Mouse (Mus musculus) intestine, embryonic 16.5 days (tissue): ENCODE data around the gene Jund. TPM values are rescaled to one million over a fixed set of nuclear protein-coding genes. Genes with fewer than 3 reads are reported as not detected.

Experiments
- polyA plus RNA-seq: library from polyadenylated mRNA; unstranded; fragments of >200 nt; fragmentation: Nextera tagmentation; extraction: Ambion mirVana; gene quantifications from 2 replicates; pipeline ENCODE4 v1.2.1, GENCODE M21; 2015

Jund gene
- polyA plus RNA-seq, 1 experiment from 2014 or later, result 37.3 TPM

Other genes starting within 250 kb of the Jund start
- 21.2 and 21.5 TPM in 2 replicates for gene Klhl26, start 222.0 kb upstream of the Jund start, polyA plus RNA-seq
- 2.9 and 3.3 TPM in 2 replicates for gene Tmem59l, start 211.6 kb upstream of the Jund start, polyA plus RNA-seq
- gene Crlf1, start 205.8 kb upstream of the Jund start, polyA plus RNA-seq, result 1.6 and 1.7 TPM in 2 replicates
- 130 and 137 TPM in 2 replicates for gene Rex1bd, start 192.2 kb upstream of the Jund start, polyA plus RNA-seq
- gene Uba52, start 188.1 kb upstream of the Jund start, polyA plus RNA-seq, result 991 TPM in 2 replicates
- gene Fkbp8, start 171.2 kb upstream of the Jund start, polyA plus RNA-seq, result 320 and 328 TPM in 2 replicates
- 65.3 and 67.3 TPM in 2 replicates for gene Kxd1, start 171.0 kb upstream of the Jund start, polyA plus RNA-seq
- gene Ell, start 159.5 kb upstream of the Jund start, polyA plus RNA-seq, result 16.6 and 17.7 TPM in 2 replicates
- gene Isyna1, start 104.6 kb upstream of the Jund start, polyA plus RNA-seq, result 105 and 121 TPM in 2 replicates
- 63.2 and 73.9 TPM in 2 replicates for gene Ssbp4, start 90.1 kb upstream of the Jund start, polyA plus RNA-seq
- 2.9 and 3.0 TPM in 2 replicates for gene Lrrc25, start 82.8 kb upstream of the Jund start, polyA plus RNA-seq
- gene Gdf15, start 66.5 kb upstream of the Jund start, polyA plus RNA-seq, result 3.6 and 3.7 TPM in 2 replicates
- gene Pgpep1, start 38.6 kb upstream of the Jund start, polyA plus RNA-seq, result 88.3 and 101 TPM in 2 replicates
- gene Lsm4, start 25.7 kb upstream of the Jund start, polyA plus RNA-seq, result 228 and 246 TPM in 2 replicates
- not detected in 2 replicates for gene Iqcn, start 4.5 kb downstream of the Jund start, polyA plus RNA-seq
- gene Gm3336, start 19.6 kb downstream of the Jund start, polyA plus RNA-seq, result 3.3 and 4.1 TPM in 2 replicates
- 0.28 and 0.64 TPM in 2 replicates for gene Pde4c, start 24.8 kb downstream of the Jund start, polyA plus RNA-seq
- 24.9 and 25.6 TPM in 2 replicates for gene Rab3a, start 55.7 kb downstream of the Jund start, polyA plus RNA-seq
- gene Mpv17l2, start 62.0 kb downstream of the Jund start, polyA plus RNA-seq, result 78.6 and 79.8 TPM in 2 replicates
- 63.7 and 65.3 TPM in 2 replicates for gene Pik3r2, start 77.8 kb downstream of the Jund start, polyA plus RNA-seq
- 12.9 and 15.1 TPM in 2 replicates for gene Mast3, start 106.1 kb downstream of the Jund start, polyA plus RNA-seq
- 0.27 and 0.34 TPM in 2 replicates for gene Il12rb1, start 109.5 kb downstream of the Jund start, polyA plus RNA-seq
- gene Arrdc2, start 140.8 kb downstream of the Jund start, polyA plus RNA-seq, result 8.3 and 9.0 TPM in 2 replicates
- 1.0 and 1.2 TPM in 2 replicates for gene Kcnn1, start 164.3 kb downstream of the Jund start, polyA plus RNA-seq
- 79.3 and 90.1 TPM in 2 replicates for gene Ccdc124, start 175.0 kb downstream of the Jund start, polyA plus RNA-seq
- 0.31 and 0.32 TPM in 2 replicates for gene Slc5a5, start 193.8 kb downstream of the Jund start, polyA plus RNA-seq
- gene Rpl18a, start 198.5 kb downstream of the Jund start, polyA plus RNA-seq, result 4,291 and 4,407 TPM in 2 replicates
- gene Map1s, start 207.0 kb downstream of the Jund start, polyA plus RNA-seq, result 32.6 and 34.3 TPM in 2 replicates